Mouse (Mus musculus) MEL (cell line): ENCODE data around the gene Eogt. TPM values are rescaled to one million over a fixed set of nuclear protein-coding genes. Genes with fewer than 3 reads are reported as not detected.

Experiments used
- DNase-seq: peaks from one replicate; pipeline ENCODE4 v3.0.0; 2011; ENCODE audit warnings: low read depth, low spot score
- H3K27ac ChIP-seq: 2 replicates; pipeline ENCODE4 v1.5.1; 2012; ENCODE audit warnings: low read depth, mild to moderate bottlenecking, control low read depth, low read length, moderate library complexity; ENCODE audit not compliant: control insufficient read depth
- H3K27me3 ChIP-seq, 2 experiments: fragments of 150-350 bp in 1 of 2; sonication (generic) in 1 of 2; 2 replicates each; pipeline ENCODE4 v1.6.1; 2012; ENCODE audit warnings: low read length in 2 of 2, mild to moderate bottlenecking in 2 of 2, improper control_type of control experiment in 1 of 2, moderate library complexity in 1 of 2; ENCODE audit not compliant: insufficient read depth in 2 of 2, control insufficient read depth in 1 of 2
- H3K36me3 ChIP-seq, 2 experiments: 2 replicates each; pipeline ENCODE4 v1.6.1; 2012 to 2014; ENCODE audit warnings: low read length in 2 of 2, improper control_type of control experiment in 1 of 2, inconsistent platforms in 1 of 2, mild to moderate bottlenecking in 1 of 2; ENCODE audit not compliant: insufficient read depth in 2 of 2, control insufficient read depth in 1 of 2
- H3K4me1 ChIP-seq, 2 experiments: fragments of 150-350 bp in 1 of 2; sonication (generic) in 1 of 2; 2 replicates each; pipeline ENCODE4 v1.6.1; 2012; ENCODE audit warnings: low read length in 2 of 2, improper control_type of control experiment in 1 of 2, mild to moderate bottlenecking in 1 of 2; ENCODE audit not compliant: insufficient read depth in 2 of 2, control insufficient read depth in 1 of 2
- H3K4me3 ChIP-seq, 2 experiments: fragments of 150-350 bp in 1 of 2; sonication (generic) in 1 of 2; 2 replicates each; pipeline ENCODE4 v1.5.1; 2012; ENCODE audit warnings: low read depth in 2 of 2, low read length in 2 of 2, mild to moderate bottlenecking in 2 of 2, moderate library complexity in 2 of 2, control low read depth in 1 of 2, improper control_type of control experiment in 1 of 2; ENCODE audit not compliant: control insufficient read depth in 1 of 2, insufficient read depth in 1 of 2
- H3K79me2 ChIP-seq: 2 replicates; pipeline ENCODE4 v1.6.1; 2012; ENCODE audit warnings: mild to moderate bottlenecking, low read length, moderate library complexity; ENCODE audit not compliant: control insufficient read depth, poor library complexity, insufficient read depth
- H3K9ac ChIP-seq: 2 replicates; pipeline ENCODE4 v1.6.1; 2012; ENCODE audit warnings: low read depth, mild to moderate bottlenecking, control low read depth, low read length, moderate library complexity; ENCODE audit not compliant: control insufficient read depth, poor library complexity, severe bottlenecking
- H3K9me3 ChIP-seq: fragments of 150-350 bp; sonication (generic); replicated peaks from 2 replicates; pipeline ENCODE4 v1.6.1; 2012; ENCODE audit warnings: mild to moderate bottlenecking, low read length, improper control_type of control experiment, moderate library complexity; ENCODE audit not compliant: insufficient read depth
- CHD2 ChIP-seq: IDR thresholded peaks from 2 replicates; pipeline ENCODE4 v1.6.1; 2011; ENCODE audit warnings: low read length, improper control_type of control experiment
- CTCF ChIP-seq, 3 experiments: IDR thresholded peaks in 2 of 3; conservative IDR thresholded peaks in 1 of 3; 2 replicates each; pipeline ENCODE4 v1.5.1; 2011 to 2012; ENCODE audit warnings: low read length in 3 of 3, low read depth in 2 of 3, mild to moderate bottlenecking in 2 of 3, improper control_type of control experiment in 1 of 3, inconsistent platforms in 1 of 3, mixed read lengths in 1 of 3, moderate library complexity in 1 of 3; ENCODE audit not compliant: control insufficient read depth in 1 of 3, insufficient read depth in 1 of 3, poor library complexity in 1 of 3, severe bottlenecking in 1 of 3
- E2F4 ChIP-seq: IDR thresholded peaks from 2 replicates; pipeline ENCODE4 v1.6.1; 2011; ENCODE audit warnings: low read depth, low read length, improper control_type of control experiment, borderline replicate concordance
- HCFC1 ChIP-seq: IDR thresholded peaks from 2 replicates; pipeline ENCODE4 v1.6.1; 2012; ENCODE audit warnings: low read depth, mild to moderate bottlenecking, inconsistent platforms, low read length, improper control_type of control experiment, moderate library complexity
- JUND ChIP-seq: IDR thresholded peaks from 2 replicates; pipeline ENCODE4 v1.6.1; 2011; ENCODE audit warnings: low read depth, mild to moderate bottlenecking, improper control_type of control experiment, low read length
- MAX ChIP-seq: IDR thresholded peaks from 2 replicates; pipeline ENCODE4 v1.6.1; 2011; ENCODE audit warnings: low read length, improper control_type of control experiment
- MYC ChIP-seq: IDR thresholded peaks from 2 replicates; pipeline ENCODE4 v1.6.1; 2011; ENCODE audit warnings: low read depth, mild to moderate bottlenecking, low read length, improper control_type of control experiment, moderate library complexity
- NRF1 ChIP-seq: IDR thresholded peaks from 2 replicates; pipeline ENCODE4 v1.6.1; 2014; ENCODE audit warnings: low read depth, mild to moderate bottlenecking, inconsistent platforms, low read length, improper control_type of control experiment, moderate library complexity; ENCODE audit not compliant: poor library complexity, insufficient read depth, severe bottlenecking
- POLR2AphosphoS2 ChIP-seq: IDR thresholded peaks from 2 replicates; pipeline ENCODE4 v1.6.1; 2011; ENCODE audit warnings: low read length, improper control_type of control experiment
- POLR2AphosphoS5 ChIP-seq: IDR thresholded peaks from 2 replicates; pipeline ENCODE4 v1.6.1; 2012; ENCODE audit warnings: low read depth, borderline replicate concordance, mild to moderate bottlenecking, inconsistent platforms, low read length, moderate library complexity, mixed read lengths
- RAD21 ChIP-seq: IDR thresholded peaks from 2 replicates; pipeline ENCODE4 v1.6.1; 2011; ENCODE audit warnings: mild to moderate bottlenecking, low read depth, low read length, improper control_type of control experiment
- RCOR1 ChIP-seq: IDR thresholded peaks from 2 replicates; pipeline ENCODE4 v1.6.1; 2012; ENCODE audit warnings: low read depth, mild to moderate bottlenecking, inconsistent platforms, low read length, improper control_type of control experiment
- SIN3A ChIP-seq: IDR thresholded peaks from 2 replicates; pipeline ENCODE4 v1.6.1; 2012; ENCODE audit warnings: low read length, improper control_type of control experiment, inconsistent platforms
- SMC3 ChIP-seq: IDR thresholded peaks from 2 replicates; pipeline ENCODE4 v1.6.1; 2011; ENCODE audit warnings: low read depth, low read length, improper control_type of control experiment
- TAL1 ChIP-seq: IDR thresholded peaks from 2 replicates; pipeline ENCODE4 v1.6.1; 2012; ENCODE audit warnings: mild to moderate bottlenecking, inconsistent platforms, low read length, moderate library complexity, mixed read lengths
- ZC3H11A ChIP-seq: IDR thresholded peaks from 2 replicates; pipeline ENCODE4 v1.6.1; 2012; ENCODE audit warnings: low read depth, mild to moderate bottlenecking, inconsistent platforms, low read length, improper control_type of control experiment
- ZMIZ1 ChIP-seq: IDR thresholded peaks from 2 replicates; pipeline ENCODE4 v1.6.1; 2012; ENCODE audit warnings: low read depth, mild to moderate bottlenecking, inconsistent platforms, low read length, improper control_type of control experiment, moderate library complexity
- ZNF384 ChIP-seq: IDR thresholded peaks from 2 replicates; pipeline ENCODE4 v1.6.1; 2012; ENCODE audit warnings: low read depth, mild to moderate bottlenecking, inconsistent platforms, low read length, improper control_type of control experiment
- polyA plus RNA-seq, 2 experiments: library from polyadenylated mRNA; stranded (reverse) in 1 of 2; unstranded in 1 of 2; fragments of >175 nt in 1 of 2; fragments of >200 nt in 1 of 2; gene quantifications; 2 replicates each; pipeline versions ENCODE4 v1.2.1 to v1.2.4; 2012; ENCODE audit warnings: low replicate concordance in 2 of 2, low read depth in 1 of 2; ENCODE audit not compliant: insufficient read length in 2 of 2, insufficient read depth in 1 of 2, missing spikeins in 1 of 2
- total RNA-seq: library from RNA; depleted of rRNA; stranded (reverse); fragments of 300-350 nt; gene quantifications from 2 replicates; pipeline ENCODE4 v1.2.3, GENCODE M21; 2012

The Eogt gene
- total and polyA plus RNA-seq, 3 experiments = 6.0 to 8.3 TPM; not detected in 1

GRCm38 (mm10) chr6:97114821-97115220 lies 34.2 kb downstream of the Eogt start:
- Histone ChIP-seq H3K9me3 (no peaks in the 10 kb centered on the region), H3K36me3 (no peaks in the 10 kb centered on the region)
- peak; percentile 30 for DNase-seq

GRCm38 (mm10) chr6:97112177-97112576 lies 36.8 kb downstream of the Eogt start:
- Histone ChIP-seq H3K36me3 (no peaks in the 10 kb centered on the region), H3K9me3 (no peaks in the 10 kb centered on the region), H3K4me3 (no peak overlapping the region), H3K9ac (no peak overlapping the region), H3K27me3 (no peaks in the 10 kb centered on the region), H3K4me1 (no peaks in the 10 kb centered on the region), H3K27ac (no peak overlapping the region), H3K79me2 (no peaks in the 10 kb centered on the region)
- no peak for TF ChIP-seq RCOR1
- TF ChIP-seq POLR2AphosphoS2 = no peak
- TF ChIP-seq RAD21 = no peak
- TF ChIP-seq CTCF (IDR thresholded peaks at IDR 0.05 in 2 of 3, conservative IDR thresholded peaks at IDR 0.05 in 1 of 3; ENCODE audit: control insufficient read depth in 1 of 3, insufficient read depth in 1 of 3, low read depth in 2 of 3, low read length in 3 of 3, poor library complexity in 1 of 3, severe bottlenecking in 1 of 3) = no peak
- TF ChIP-seq MYC = no peak
- TF ChIP-seq JUND = no peak
- no peak for TF ChIP-seq ZMIZ1
- no peak for DNase-seq

More at GRCm38 (mm10) chr6:97114821-97115220, 34.2 kb downstream of the Eogt start:
- H3K27ac ChIP-seq = no peak overlapping the region
- peak; percentile 29 to 48 (median 34) for TF ChIP-seq CTCF (IDR thresholded peaks at IDR 0.05 in 2 of 3, conservative IDR thresholded peaks at IDR 0.05 in 1 of 3; ENCODE audit: control insufficient read depth in 1 of 3, insufficient read depth in 1 of 3, low read depth in 2 of 3, low read length in 3 of 3, poor library complexity in 1 of 3, severe bottlenecking in 1 of 3)
- no peak for TF ChIP-seq SIN3A
- TF ChIP-seq, all 39 proteins: peak for 1
- Histone ChIP-seq H3K4me1 (no peaks in the 10 kb centered on the region), H3K4me3 (no peak overlapping the region), H3K27me3 (no peaks in the 10 kb centered on the region), H3K79me2 (no peaks in the 10 kb centered on the region), H3K9ac (no peak overlapping the region)

- H3K27me3 ChIP-seq = no peaks in the 10 kb centered on the region
- no peaks in the 10 kb centered on the region; a peak in 1 of 4 replicates for H3K4me1 ChIP-seq
- H3K27ac ChIP-seq = no peak overlapping the region
- peak; percentile 79 for DNase-seq
- TF ChIP-seq NRF1 (0 out of 2 replicates have a peak, but pooled peaks have one; percentile 9), RAD21 (peak; percentile 76), SMC3 (peak; percentile 74), E2F4 (no peak), ZNF384 (no peak), TAL1 (no peak), HCFC1 (no peak), CTCF (IDR thresholded peaks at IDR 0.05 in 2 of 3, conservative IDR thresholded peaks at IDR 0.05 in 1 of 3; ENCODE audit: control insufficient read depth in 1 of 3, insufficient read depth in 1 of 3, low read depth in 2 of 3, low read length in 3 of 3, poor library complexity in 1 of 3, severe bottlenecking in 1 of 3) (peak; percentile 72 to 89 (median 80)), CHD2 (no peak), ZMIZ1 (no peak), POLR2AphosphoS5 (no peak), MAX (0 out of 2 replicates have a peak, but pooled peaks have one; percentile 15), ZC3H11A (peak; percentile 61), JUND (no peak)
- H3K4me3 ChIP-seq = no peak overlapping the region
- H3K9ac ChIP-seq = no peak overlapping the region
- no peaks in the 10 kb centered on the region for H3K36me3 ChIP-seq
- no peaks in the 10 kb centered on the region for H3K79me2 ChIP-seq
- no peaks in the 10 kb centered on the region for H3K9me3 ChIP-seq
Observed at GRCm38 (mm10) chr6:97106777-97107176, 42.2 kb downstream of the Eogt start.
